Mouse (Mus musculus) E14TG2a.4 (cell line): Measurements from ENCODE around the gene Zmat3.

Experiments
- CTCF ChIP-seq: conservative IDR thresholded peaks from 2 replicates; pipeline ENCODE4 v1.5.1; 2014; ENCODE audit warnings: low read length
- NANOG ChIP-seq: IDR thresholded peaks from 2 replicates; pipeline ENCODE4 v1.6.1; 2014; ENCODE audit warnings: borderline replicate concordance, low read length, mixed read lengths

DNA sequence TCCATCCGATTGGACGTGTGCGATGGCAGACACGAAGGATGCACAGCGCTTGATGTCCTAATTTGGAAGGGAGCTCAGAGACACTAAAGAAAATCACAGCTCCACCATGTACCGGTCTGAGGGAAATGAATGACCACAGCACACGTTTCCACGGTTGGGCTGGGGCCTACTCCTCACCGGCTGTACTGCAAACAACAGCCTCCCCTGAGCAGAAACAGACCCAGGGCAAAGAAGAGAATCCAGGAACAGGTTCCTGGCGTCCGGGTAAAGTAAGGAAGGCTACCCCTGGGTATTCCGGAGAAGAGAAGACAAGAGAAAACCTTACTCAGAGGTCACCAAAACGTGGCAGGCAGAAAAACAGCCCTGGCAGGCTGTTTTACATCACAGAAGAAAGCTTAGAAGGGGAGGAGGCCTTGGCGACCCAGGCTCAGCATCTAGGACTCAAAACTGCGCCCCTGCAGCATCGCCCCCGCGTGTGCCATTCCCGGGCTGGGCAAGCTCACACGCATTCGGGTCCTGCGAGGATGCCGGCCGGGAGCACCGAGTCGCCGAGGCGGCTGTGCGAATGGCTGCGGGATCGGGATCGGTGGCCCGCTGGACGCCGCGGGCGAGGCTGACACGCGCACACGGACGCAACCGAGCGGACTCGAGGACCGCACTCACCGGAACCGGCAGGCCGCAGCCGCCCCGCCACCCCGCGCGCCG is 821 bp downstream of the Zmat3 start:
- TF ChIP-seq CTCF (no peak), NANOG (no peak)
